Mouse (Mus musculus): ENCODE measurements around the gene Areg. TPM values are rescaled to one million over a fixed set of nuclear protein-coding genes. Genes with fewer than 3 reads are reported as not detected.

Areg gene
- total and polyA plus RNA-seq, 3 experiments, result not detected

DNA sequence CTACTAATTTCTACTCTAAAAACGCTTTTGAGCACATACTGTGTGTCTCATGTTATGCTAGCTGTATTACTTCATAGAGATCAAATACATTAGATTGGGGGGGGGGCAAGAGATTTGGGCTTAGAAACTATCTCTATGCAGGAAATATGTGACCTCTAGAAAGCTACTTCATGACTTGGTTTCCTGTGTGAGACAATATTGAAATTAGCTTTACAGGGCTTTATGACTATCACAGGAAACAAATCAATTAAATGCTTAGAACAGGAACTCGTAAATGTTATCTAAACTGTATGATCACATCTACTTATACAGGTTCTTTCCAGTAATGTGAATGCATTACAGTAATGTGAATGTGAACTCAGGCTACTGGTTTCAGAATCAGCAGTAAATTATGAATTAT, 15.3 kb upstream of the Areg start:
- WGBS, result 55% methylated on average over 2 of the region's 2 CpGs
- no peaks in the 10 kb centered on the region for H3K27me3 ChIP-seq (ENCODE audit: control insufficient read depth, insufficient read depth, low read length)
- DNase-seq, result no peak
- H3K9ac ChIP-seq (ENCODE audit: low read depth, low read length), result no peak overlapping the region
- H3K27ac ChIP-seq, result no peak overlapping the region
- H3K79me2 ChIP-seq (replicated peaks; ENCODE audit: control insufficient read depth, insufficient read depth, low read length), result no peaks in the 10 kb centered on the region
- no peak overlapping the region for H3K4me3 ChIP-seq
- H3K4me1 ChIP-seq (ENCODE audit: control insufficient read depth, insufficient read depth, low read length), result no peaks in the 10 kb centered on the region
- TF ChIP-seq CTCF (IDR thresholded peaks at IDR 0.05) (no peak), POLR2A (IDR thresholded peaks at IDR 0.05; ENCODE audit: insufficient read depth, low read depth, low read length) (no peak), EP300 (IDR thresholded peaks at IDR 0.05; ENCODE audit: insufficient read depth, low read depth, low read length) (no peak)
- H3K36me3 ChIP-seq (ENCODE audit: control insufficient read depth, insufficient read depth, low read length), result no peaks in the 10 kb centered on the region
- intact Hi-C loops (cut with DNase I), result no loop called here

- no peaks in the 10 kb centered on the region for H3K36me3 ChIP-seq (ENCODE audit: control insufficient read depth, insufficient read depth, low read length)
- H3K9ac ChIP-seq (ENCODE audit: low read depth, low read length), result no peak overlapping the region
- intact Hi-C loops (cut with DNase I), result no loop called here
- H3K4me3 ChIP-seq, result no peak overlapping the region
- DNase-seq, result no peak
- H3K4me1 ChIP-seq (ENCODE audit: control insufficient read depth, insufficient read depth, low read length), result no peaks in the 10 kb centered on the region
- WGBS, result 90% methylated on average over 1 of the region's 1 CpGs
- no peaks in the 10 kb centered on the region for H3K79me2 ChIP-seq (replicated peaks; ENCODE audit: control insufficient read depth, insufficient read depth, low read length)
- no peak for TF ChIP-seq CTCF (IDR thresholded peaks at IDR 0.05)
- no peak for TF ChIP-seq EP300 (IDR thresholded peaks at IDR 0.05; ENCODE audit: insufficient read depth, low read depth, low read length)
- no peak for TF ChIP-seq POLR2A (IDR thresholded peaks at IDR 0.05; ENCODE audit: insufficient read depth, low read depth, low read length)
- no peaks in the 10 kb centered on the region for H3K27me3 ChIP-seq (ENCODE audit: control insufficient read depth, insufficient read depth, low read length)
- no peak overlapping the region for H3K27ac ChIP-seq
These were observed 12.8 kb upstream of the Areg start for GRCm38 (mm10) chr5:91126623-91127022.

DNA sequence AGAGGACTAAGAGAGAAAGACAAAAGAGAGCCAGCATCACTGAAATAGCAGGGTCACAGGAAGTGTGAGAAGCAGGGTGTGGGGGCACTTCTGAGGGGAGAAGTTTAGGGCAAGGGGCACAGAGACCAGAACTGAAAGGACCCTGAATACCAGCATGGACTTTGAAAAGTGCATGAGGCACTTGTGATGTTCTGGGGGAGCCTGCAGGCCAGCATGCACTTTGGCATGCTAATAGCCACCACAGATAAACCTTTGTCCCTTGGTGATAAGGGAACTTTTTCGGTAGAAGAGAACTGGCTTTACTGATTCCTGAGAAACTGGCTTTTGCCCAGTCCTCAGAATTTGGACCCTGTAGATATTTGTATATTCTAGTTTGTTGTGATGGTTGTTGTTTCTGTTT, 4.4 kb upstream of the Areg start:
- Histone ChIP-seq H3K79me2 (replicated peaks; ENCODE audit: control insufficient read depth, insufficient read depth, low read length) (no peaks in the 10 kb centered on the region), H3K27me3 (ENCODE audit: control insufficient read depth, insufficient read depth, low read length) (peaks cover 3% of the 10 kb centered on the region; the same call in 1 of the 2 replicates), H3K9ac (ENCODE audit: low read depth, low read length) (no peak overlapping the region), H3K27ac (no peak overlapping the region), H3K4me3 (no peak overlapping the region), H3K4me1 (ENCODE audit: control insufficient read depth, insufficient read depth, low read length) (no peaks in the 10 kb centered on the region), H3K36me3 (ENCODE audit: control insufficient read depth, insufficient read depth, low read length) (no peaks in the 10 kb centered on the region)
- intact Hi-C loops (cut with DNase I), result no loop called here
- 18% methylated on average over 1 of the region's 1 CpGs for WGBS
- no peak for DNase-seq
- no peak for TF ChIP-seq CTCF (IDR thresholded peaks at IDR 0.05)
- no peak for TF ChIP-seq POLR2A (IDR thresholded peaks at IDR 0.05; ENCODE audit: insufficient read depth, low read depth, low read length)
- TF ChIP-seq EP300 (IDR thresholded peaks at IDR 0.05; ENCODE audit: insufficient read depth, low read depth, low read length), result no peak

GRCm38 (mm10) chr5:91138970-91139369, 429 bp upstream of the Areg start:
- Histone ChIP-seq H3K4me1 (ENCODE audit: control insufficient read depth, insufficient read depth, low read length) (no peaks in the 10 kb centered on the region), H3K79me2 (replicated peaks; ENCODE audit: control insufficient read depth, insufficient read depth, low read length) (no peaks in the 10 kb centered on the region), H3K27ac (no peak overlapping the region), H3K9ac (ENCODE audit: low read depth, low read length) (no peak overlapping the region), H3K36me3 (ENCODE audit: control insufficient read depth, insufficient read depth, low read length) (no peaks in the 10 kb centered on the region), H3K27me3 (ENCODE audit: control insufficient read depth, insufficient read depth, low read length) (peaks cover 3% of the 10 kb centered on the region; the same call in 1 of the 2 replicates), H3K4me3 (no peak overlapping the region)
- DNase-seq, result no peak
- TF ChIP-seq EP300 (IDR thresholded peaks at IDR 0.05; ENCODE audit: insufficient read depth, low read depth, low read length), result no peak
- no peak for TF ChIP-seq CTCF (IDR thresholded peaks at IDR 0.05)
- TF ChIP-seq POLR2A (IDR thresholded peaks at IDR 0.05; ENCODE audit: insufficient read depth, low read depth, low read length), result no peak
- WGBS, result 25% methylated on average over 7 of the region's 7 CpGs
- intact Hi-C loops (cut with DNase I), result no loop called here

DNA sequence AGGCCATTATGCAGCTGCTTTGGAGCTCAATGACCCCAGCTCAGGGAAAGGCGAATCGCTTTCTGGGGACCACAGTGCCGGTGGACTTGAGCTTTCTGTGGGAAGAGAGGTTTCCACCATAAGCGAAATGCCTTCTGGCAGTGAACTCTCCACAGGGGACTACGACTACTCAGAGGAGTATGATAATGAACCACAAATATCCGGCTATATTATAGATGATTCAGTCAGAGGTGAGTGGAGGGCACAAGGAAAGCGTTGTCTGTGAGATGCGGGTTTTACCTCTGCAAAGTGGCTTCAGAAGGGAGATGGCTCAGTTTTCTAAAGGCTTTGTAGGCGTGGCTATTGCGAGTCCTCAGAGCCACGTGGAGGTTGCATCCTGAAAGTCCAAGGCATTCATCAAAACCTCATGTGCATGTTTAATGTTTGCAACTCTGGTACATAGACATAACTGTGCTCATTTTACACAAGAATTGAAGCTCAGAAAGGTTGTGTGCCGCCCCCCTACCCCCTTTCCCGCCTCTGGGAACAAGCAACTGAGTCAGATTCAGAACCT, 1.6 kb downstream of the Areg start:
- H3K4me3 ChIP-seq, result no peak overlapping the region
- H3K36me3 ChIP-seq (ENCODE audit: control insufficient read depth, insufficient read depth, low read length), result no peaks in the 10 kb centered on the region
- DNase-seq, result no peak
- no peaks in the 10 kb centered on the region for H3K4me1 ChIP-seq (ENCODE audit: control insufficient read depth, insufficient read depth, low read length)
- H3K79me2 ChIP-seq (replicated peaks; ENCODE audit: control insufficient read depth, insufficient read depth, low read length), result no peaks in the 10 kb centered on the region
- TF ChIP-seq POLR2A (IDR thresholded peaks at IDR 0.05; ENCODE audit: insufficient read depth, low read depth, low read length) (no peak), CTCF (IDR thresholded peaks at IDR 0.05) (no peak), EP300 (IDR thresholded peaks at IDR 0.05; ENCODE audit: insufficient read depth, low read depth, low read length) (no peak)
- H3K27ac ChIP-seq, result no peak overlapping the region
- intact Hi-C loops (cut with DNase I), result no loop called here
- peaks cover 3% of the 10 kb centered on the region; the same call in 1 of the 2 replicates for H3K27me3 ChIP-seq (ENCODE audit: control insufficient read depth, insufficient read depth, low read length)
- H3K9ac ChIP-seq (ENCODE audit: low read depth, low read length), result no peak overlapping the region
- WGBS, result 67% methylated on average over 13 of the region's 13 CpGs

- Histone ChIP-seq H3K27ac (no peak overlapping the region), H3K36me3 (ENCODE audit: control insufficient read depth, insufficient read depth, low read length) (no peaks in the 10 kb centered on the region), H3K9ac (ENCODE audit: low read depth, low read length) (no peak overlapping the region), H3K4me1 (ENCODE audit: control insufficient read depth, insufficient read depth, low read length) (no peaks in the 10 kb centered on the region), H3K4me3 (no peak overlapping the region), H3K27me3 (ENCODE audit: control insufficient read depth, insufficient read depth, low read length) (no peaks in the 10 kb centered on the region), H3K79me2 (replicated peaks; ENCODE audit: control insufficient read depth, insufficient read depth, low read length) (no peaks in the 10 kb centered on the region)
- WGBS, result 64% methylated on average over 9 of the region's 9 CpGs
- intact Hi-C loops (cut with DNase I), result no loop called here
- DNase-seq, result no peak
- TF ChIP-seq CTCF (IDR thresholded peaks at IDR 0.05) (no peak), EP300 (IDR thresholded peaks at IDR 0.05; ENCODE audit: insufficient read depth, low read depth, low read length) (no peak), POLR2A (IDR thresholded peaks at IDR 0.05; ENCODE audit: insufficient read depth, low read depth, low read length) (no peak)
These were observed 5.6 kb downstream of the Areg start for GRCm38 (mm10) chr5:91144971-91145370.
